In genomic region chr6:144818016-144818415, GRCm38 (mm10) we compare ENCODE assay signal across 16 mouse cellular contexts. TPM values are rescaled to one million over a fixed set of nuclear protein-coding genes. Genes with fewer than 3 reads are reported as not detected.
DNase-seq lines count a peak whose midpoint lies in the region; ATAC-seq and TF ChIP-seq lines count a peak whose summit lies in the region.
"Had no signal": no experiment of that assay in that cellular context is flagged by ENCODE, and none has a peak within 500 bp of the region (broad histone marks: within the 10 kb centered on the region; RNA-seq: fewer than 3 reads in every experiment).

No protein-coding gene starts in this region.

- no peak for ATAC-seq in forebrain, embryonic 11.5 days (replicated peaks; ENCODE audit: low FRiP score)

- no peak for TF ChIP-seq POLR2A in lung, adult 2 months (IDR thresholded peaks at IDR 0.05; ENCODE audit: borderline replicate concordance, extremely low read depth, low read depth, low read length)
- no peak for TF ChIP-seq POLR2A in cerebellum, adult 2 months (IDR thresholded peaks at IDR 0.05; ENCODE audit: borderline replicate concordance, insufficient read depth, low read length)

- no peak for TF ChIP-seq CTCF in lung, adult 2 months (IDR thresholded peaks at IDR 0.05; ENCODE audit: insufficient read depth, low read length)
- TF ChIP-seq CTCF in cerebellum, adult 2 months (IDR thresholded peaks at IDR 0.05; ENCODE audit: borderline replicate concordance, insufficient read depth, low read depth, low read length) = no peak

- no peak overlapping the region for H3K9ac ChIP-seq in forebrain, embryonic 11.5 days (ENCODE audit: low read length)
- H3K9ac ChIP-seq: liver, embryonic 15.5 days; midbrain, embryonic 12.5 days had no signal

- H3K4me2 ChIP-seq in forebrain, embryonic 11.5 days (ENCODE audit: low read depth, low read length, severe bottlenecking) = no peak overlapping the region
- H3K4me2 ChIP-seq: liver, embryonic 15.5 days; midbrain, embryonic 12.5 days had no signal

- H3K4me1 ChIP-seq in forebrain, embryonic 10.5 days = peaks cover 19% of the 10 kb centered on the region
- H3K4me1 ChIP-seq in forebrain, embryonic 11.5 days (replicated peaks; ENCODE audit: control insufficient read depth, insufficient read depth, low read length) = no peaks in the 10 kb centered on the region
- H3K4me1 ChIP-seq in lung, adult 2 months (ENCODE audit: control insufficient read depth, insufficient read depth, low read length) = peaks cover 8% of the 10 kb centered on the region
- no peaks in the 10 kb centered on the region; the same call in 1 of the 2 replicates for H3K4me1 ChIP-seq in cerebellum, adult 2 months (ENCODE audit: control insufficient read depth, insufficient read depth, low read length)

- H3K27me3 ChIP-seq in forebrain, embryonic 10.5 days (ENCODE audit: poor library complexity, severe bottlenecking) = no peaks in the 10 kb centered on the region
- no peaks in the 10 kb centered on the region for H3K27me3 ChIP-seq in forebrain, embryonic 11.5 days (ENCODE audit: control insufficient read depth, insufficient read depth, low read length)
- no peaks in the 10 kb centered on the region for H3K27me3 ChIP-seq in cerebellum, adult 2 months (ENCODE audit: control insufficient read depth, insufficient read depth, low read length)
- H3K27me3 ChIP-seq: liver, embryonic 15.5 days; midbrain, embryonic 12.5 days had no signal

- DNase-seq in forebrain, embryonic 10.5 days (ENCODE audit: extremely low spot score, low spot score) = peak; percentile 11
- no peak for DNase-seq in forebrain, embryonic 11.5 days (ENCODE audit: low spot score)
- peak; percentile 15 for DNase-seq in lung, postnatal 25 days (ENCODE audit: low spot score)
- DNase-seq in lung, adult 2 months = no peak
- DNase-seq in telencephalon, adult 2 months (ENCODE audit: low read depth, low spot score) = peak; percentile 3
- no peak for DNase-seq in urinary bladder, postnatal 36 days (ENCODE audit: low spot score in 2 of 2)
- DNase-seq in cerebellum, adult 2 months = no peak
- DNase-seq: adrenal gland, postnatal 14 days; cerebellum, adult 18-20 months; heart, postnatal 10 days; thymus, postnatal 25 days had no signal

- H3K79me2 ChIP-seq in macrophage (ENCODE audit: inconsistent target) = no peaks in the 10 kb centered on the region

- H3K27ac ChIP-seq in forebrain, embryonic 10.5 days = no peak overlapping the region
- H3K27ac ChIP-seq in forebrain, embryonic 11.5 days (ENCODE audit: low read depth, low read length) = no peak overlapping the region
- H3K27ac ChIP-seq in macrophage = 0 out of 2 replicates have a peak overlapping the region, but pooled peaks have one; percentile 15
- no peak overlapping the region for H3K27ac ChIP-seq in cerebellum, adult 2 months (ENCODE audit: insufficient read depth, low read length)
- H3K27ac ChIP-seq: heart, adult 2 months; kidney, postnatal 0 days; liver, embryonic 15.5 days; midbrain, embryonic 12.5 days had no signal

- H3K9me3 ChIP-seq in forebrain, embryonic 10.5 days = no peaks in the 10 kb centered on the region
- H3K9me3 ChIP-seq in forebrain, embryonic 11.5 days (ENCODE audit: control insufficient read depth, low read length) = no peaks in the 10 kb centered on the region
- H3K9me3 ChIP-seq: liver, embryonic 15.5 days; midbrain, embryonic 12.5 days had no signal

- no peaks in the 10 kb centered on the region for H3K36me3 ChIP-seq in forebrain, embryonic 10.5 days (replicated peaks)
- no peaks in the 10 kb centered on the region for H3K36me3 ChIP-seq in forebrain, embryonic 11.5 days (ENCODE audit: control insufficient read depth, insufficient read depth, low read length)
- H3K36me3 ChIP-seq in macrophage (ENCODE audit: inconsistent target) = no peaks in the 10 kb centered on the region
- H3K36me3 ChIP-seq: liver, embryonic 15.5 days; midbrain, embryonic 12.5 days had no signal

- 92% methylated on average over 4 of the region's 4 CpGs for WGBS in forebrain, embryonic 10.5 days
- WGBS in forebrain, embryonic 11.5 days = 98% methylated on average over 4 of the region's 4 CpGs
- 83% methylated on average over 4 of the region's 4 CpGs for WGBS in lung, adult 2 months
- WGBS in macrophage (ENCODE audit: missing documents) = 2% methylated on average over 4 of the region's 4 CpGs
- WGBS in cerebellum, adult 2 months = 76% methylated on average over 4 of the region's 4 CpGs

- H3K4me3 ChIP-seq in forebrain, embryonic 10.5 days = no peak overlapping the region
- H3K4me3 ChIP-seq in forebrain, embryonic 11.5 days (ENCODE audit: low read depth, low read length) = no peak overlapping the region
- no peak overlapping the region for H3K4me3 ChIP-seq in lung, adult 2 months (replicated peaks; ENCODE audit: extremely low read depth, low read depth, low read length)
- no peak overlapping the region for H3K4me3 ChIP-seq in macrophage (ENCODE audit: inconsistent target)
- no peak overlapping the region for H3K4me3 ChIP-seq in cerebellum, adult 2 months (replicated peaks; ENCODE audit: insufficient read depth, low read depth, low read length)
- H3K4me3 ChIP-seq: heart, adult 2 months; liver, embryonic 15.5 days; midbrain, embryonic 12.5 days had no signal

RNA-seq across cellular contexts. Expression of gene Sox5, which starts 36.2 kb away (rescaled TPM):
- polyA plus RNA-seq in forebrain, embryonic 10.5 days (2016; fragmentation: Nextera tagmentation; extraction: Ambion mirVana) = 66.2 and 67.3 TPM in 2 replicates
- polyA plus RNA-seq in forebrain, embryonic 11.5 days (2014; fragmentation: Nextera tagmentation; extraction: Ambion mirVana) = 61.5 and 65.1 TPM in 2 replicates
- polyA plus RNA-seq in lung, adult 2 months (2012; rRNA removed) = 5.0 and 8.6 TPM in 2 replicates
- total RNA-seq in macrophage (2018; cell fraction: chromatin; rRNA removed) = 1 to 10 TPM in 1 of 26 experiments, under 1 TPM in 2, not detected in 23; 0.44 to 1.3 (median 0.47) TPM
- total RNA-seq in macrophage (2018; cell fraction: cytosol; rRNA removed) = under 1 TPM in 2 of 26 experiments, not detected in 24; 0.03 TPM
- under 1 TPM in 6 of 26 experiments, not detected in 20; 0.18 to 0.61 (median 0.45) TPM for total RNA-seq in macrophage (2018; cell fraction: nucleus; rRNA removed)
- polyA plus RNA-seq in macrophage (2018) = not detected in 3 replicates
- 12.4 and 13.3 TPM in 2 replicates for polyA plus RNA-seq in cerebellum, adult 2 months (2012; rRNA removed)

Comparison
In these comparisons a context has a peak if more than half of its experiments do, and no peak if none do; other contexts are left out.
1. DNase-seq: peak in forebrain, embryonic 10.5 days (single experiment), lung, postnatal 25 days (single experiment) and telencephalon, adult 2 months (single experiment); none in forebrain, embryonic 11.5 days (single experiment), lung, adult 2 months (single experiment), urinary bladder, postnatal 36 days (0 of 2) and cerebellum, adult 2 months (0 of 2).